Mouse (Mus musculus) layer of hippocampus, adult 2 months (tissue): Measurements from ENCODE around the gene Slc2a13. TPM values are rescaled to one million over a fixed set of nuclear protein-coding genes. Genes with fewer than 3 reads are reported as not detected.
A peak's percentile ranks its signal among the peaks of the same experiment; 100 is the strongest.

Experiments used
- DNase-seq, 2 experiments: peaks; one replicate each; pipeline ENCODE4 v3.0.0; 2022; ENCODE audit warnings: low spot score in 2 of 2
- H3K27ac ChIP-seq: fragments of 200-600 bp; 2 replicates; pipeline ENCODE4 v1.8.1; 2022
- H3K4me3 ChIP-seq: fragments of 200-600 bp; 2 replicates; pipeline ENCODE4 v1.8.1; 2022; ENCODE audit warnings: mild to moderate bottlenecking
- CTCF ChIP-seq: fragments of 200-600 bp; conservative IDR thresholded peaks from 2 replicates; pipeline ENCODE4 v1.8.1; 2022; ENCODE audit warnings: antibody characterized with exemption, mild to moderate bottlenecking, moderate library complexity
- total RNA-seq, 2 experiments: library from RNA; stranded (reverse); gene quantifications; 2 replicates each; pipeline ENCODE4 v1.2.3; 2021

The Slc2a13 gene
- total RNA-seq, 2 experiments from 2014 or later = 66.8 to 71.7 TPM

GRCm38 (mm10) chr15:91334416-91334900 is 238.6 kb downstream of the Slc2a13 start:
- no peak for DNase-seq
- Histone ChIP-seq H3K27ac (no peak overlapping the region), H3K4me3 (no peak overlapping the region)
- TF ChIP-seq CTCF = no peak

- H3K27ac ChIP-seq = no peak overlapping the region
- no peak overlapping the region for H3K4me3 ChIP-seq
- no peak for DNase-seq
- TF ChIP-seq CTCF = no peak
These were observed 245.3 kb downstream of the Slc2a13 start for GRCm38 (mm10) chr15:91327748-91328147.

DNA sequence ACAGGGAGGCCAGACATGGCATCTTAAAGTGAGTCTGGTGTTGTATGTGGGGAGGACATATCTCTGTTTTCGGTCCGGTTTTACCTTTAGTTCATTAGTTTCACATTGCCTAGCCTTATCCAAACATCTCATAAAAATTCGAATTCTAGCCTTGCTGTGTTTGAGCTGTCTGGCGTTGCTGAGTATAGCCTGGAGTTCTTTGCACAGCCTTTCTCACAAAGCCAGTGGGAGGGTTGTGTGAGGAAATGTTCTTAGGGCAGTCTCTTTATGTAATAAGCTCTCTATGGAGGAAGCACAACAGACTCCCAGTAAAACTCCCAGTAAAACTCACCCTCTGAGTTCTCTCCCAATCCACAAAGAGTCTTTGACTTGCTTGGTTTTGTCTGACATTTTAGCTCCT is 246.0 kb downstream of the Slc2a13 start:
- Histone ChIP-seq H3K27ac (no peak overlapping the region), H3K4me3 (no peak overlapping the region)
- DNase-seq = no peak
- no peak for TF ChIP-seq CTCF

DNA sequence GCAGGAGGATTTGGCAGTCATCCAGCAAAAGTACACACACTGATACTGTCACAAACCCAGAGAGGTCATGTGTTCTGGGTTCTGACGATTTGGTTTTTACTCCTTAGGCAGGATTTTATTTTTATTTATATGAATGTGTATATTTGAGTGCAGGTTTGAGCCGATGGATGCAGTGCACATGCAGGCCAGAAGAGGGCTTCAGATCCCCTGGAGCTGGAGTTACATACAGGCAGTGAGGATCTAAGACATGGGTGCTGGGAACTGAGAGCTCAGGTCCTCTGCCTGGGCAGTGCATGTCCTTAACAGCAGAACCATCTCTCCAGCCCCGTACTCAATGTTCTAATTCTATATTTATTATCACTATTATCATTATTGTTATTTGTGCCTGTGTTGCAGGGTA is 253.7 kb downstream of the Slc2a13 start:
- no peak overlapping the region for H3K4me3 ChIP-seq
- H3K27ac ChIP-seq = no peak overlapping the region
- TF ChIP-seq CTCF = peak; percentile 74
- DNase-seq = no peak

- H3K4me3 ChIP-seq = no peak overlapping the region
- H3K27ac ChIP-seq = peak overlapping the region; percentile 67
- peak; percentile 39 to 59 for DNase-seq
- TF ChIP-seq CTCF = no peak
These were observed 256.1 kb downstream of the Slc2a13 start for GRCm38 (mm10) chr15:91316964-91317363.

DNA sequence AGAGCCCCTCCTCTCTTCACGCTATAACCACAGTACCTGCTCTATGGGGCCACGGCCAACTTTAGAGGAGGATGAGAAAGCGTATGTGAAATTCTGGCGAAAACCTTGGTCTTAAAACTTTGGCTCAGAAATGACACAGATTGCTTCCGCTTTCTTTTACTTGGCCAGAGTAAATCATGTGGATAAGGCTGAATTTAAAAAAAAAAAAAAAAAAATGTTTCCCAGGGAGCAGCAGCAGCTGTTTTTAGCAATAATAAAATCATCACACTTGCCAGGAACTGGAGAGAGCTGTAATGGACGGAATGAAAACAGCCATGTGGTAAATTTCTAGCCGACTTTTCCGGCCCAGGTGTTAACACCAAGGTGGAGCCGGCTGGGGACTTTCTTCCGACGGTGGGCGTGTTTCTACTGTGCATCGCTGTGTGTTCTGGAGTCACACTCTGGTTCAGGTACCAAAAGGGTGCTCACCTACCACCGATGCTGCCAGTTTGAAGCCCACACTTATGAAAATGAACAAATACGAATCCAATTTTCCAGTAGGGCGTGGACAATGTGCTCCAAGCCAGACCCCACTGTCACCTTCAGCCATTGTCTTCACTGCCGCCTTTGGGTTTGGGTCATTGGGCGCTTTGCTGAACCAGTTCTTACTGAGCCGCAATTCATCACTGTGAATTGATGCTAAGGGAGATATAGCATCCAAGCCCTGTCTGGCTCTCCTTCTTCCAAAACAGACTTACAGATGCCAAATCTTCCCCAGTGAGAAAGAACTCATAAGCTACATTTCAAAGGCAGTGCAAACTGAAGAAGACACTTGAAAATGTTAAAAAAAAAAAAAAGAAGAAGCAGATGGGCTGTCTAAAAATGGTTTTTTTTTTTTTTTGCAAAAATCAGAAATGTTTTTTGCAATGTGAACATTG is 258.4 kb downstream of the Slc2a13 start:
- peak; percentile 20 to 26 for DNase-seq
- Histone ChIP-seq H3K4me3 (peak overlapping the region; percentile 23; the same call in 1 of the 2 replicates), H3K27ac (peak overlapping the region; percentile 79)
- TF ChIP-seq CTCF = no peak

DNA sequence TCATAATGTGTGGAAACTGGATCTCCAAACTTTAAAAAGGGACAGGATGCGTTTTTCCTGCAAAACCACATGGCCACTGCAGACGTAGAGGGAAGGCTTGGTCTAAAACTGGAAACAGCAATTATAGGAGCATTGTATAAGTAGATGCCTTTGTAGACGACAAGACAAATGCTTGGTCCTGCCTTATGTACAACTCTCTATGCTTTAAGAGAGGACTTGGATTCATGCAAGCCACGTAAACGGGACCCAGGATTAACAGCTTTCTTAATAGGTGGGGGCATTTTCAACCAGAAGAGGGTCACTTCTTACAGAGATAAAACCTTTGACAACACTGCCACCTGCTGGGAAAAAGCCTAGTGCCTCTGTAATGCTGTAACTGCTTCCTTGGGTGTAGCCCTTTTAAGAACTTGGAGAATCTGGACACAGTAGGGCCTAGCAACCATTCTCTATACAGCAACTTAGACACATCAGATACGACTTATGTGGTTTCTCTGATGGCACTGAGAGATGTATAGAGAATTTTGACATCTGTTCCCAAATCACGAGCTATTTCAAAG is 268.7 kb downstream of the Slc2a13 start:
- no peak overlapping the region for H3K27ac ChIP-seq
- H3K4me3 ChIP-seq = no peak overlapping the region
- peak; percentile 78 for TF ChIP-seq CTCF
- DNase-seq = peak; percentile 26 to 58

- no peak overlapping the region for H3K27ac ChIP-seq
- peak; percentile 84 to 93 for DNase-seq
- peak; percentile 99 for TF ChIP-seq CTCF
- no peak overlapping the region for H3K4me3 ChIP-seq
These were observed 271.7 kb downstream of the Slc2a13 start for GRCm38 (mm10) chr15:91301366-91301765.

DNA sequence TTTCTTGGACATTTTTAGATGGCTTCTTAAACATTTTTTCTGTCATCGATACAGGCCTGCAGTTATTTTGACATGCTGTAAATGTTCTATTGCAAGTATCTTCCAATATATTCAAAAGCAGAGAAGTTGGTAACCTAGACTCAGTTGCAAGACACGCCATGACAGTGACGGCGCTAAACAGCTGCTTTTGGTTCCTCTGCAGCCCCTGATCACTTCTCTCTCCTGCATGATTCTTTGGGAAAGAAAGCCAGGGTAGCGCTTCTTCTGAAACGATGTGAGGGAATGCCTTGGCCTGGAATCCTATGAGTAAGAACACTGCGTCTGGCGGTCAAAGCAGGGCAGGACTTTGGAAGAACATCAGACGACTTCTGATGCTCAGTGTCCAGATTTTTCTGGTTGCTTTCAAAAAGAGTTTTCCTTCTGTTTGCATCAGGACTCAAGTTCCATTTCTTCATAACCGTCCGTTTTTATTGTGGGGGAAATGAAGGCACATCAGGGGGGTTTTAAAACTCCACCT is 273.7 kb downstream of the Slc2a13 start:
- TF ChIP-seq CTCF = no peak
- no peak for DNase-seq
- H3K4me3 ChIP-seq = no peak overlapping the region
- H3K27ac ChIP-seq = no peak overlapping the region

- DNase-seq = no peak
- TF ChIP-seq CTCF = no peak
- Histone ChIP-seq H3K27ac (no peak overlapping the region), H3K4me3 (no peak overlapping the region)
These were observed 289.6 kb downstream of the Slc2a13 start for GRCm38 (mm10) chr15:91283418-91283817.

DNA sequence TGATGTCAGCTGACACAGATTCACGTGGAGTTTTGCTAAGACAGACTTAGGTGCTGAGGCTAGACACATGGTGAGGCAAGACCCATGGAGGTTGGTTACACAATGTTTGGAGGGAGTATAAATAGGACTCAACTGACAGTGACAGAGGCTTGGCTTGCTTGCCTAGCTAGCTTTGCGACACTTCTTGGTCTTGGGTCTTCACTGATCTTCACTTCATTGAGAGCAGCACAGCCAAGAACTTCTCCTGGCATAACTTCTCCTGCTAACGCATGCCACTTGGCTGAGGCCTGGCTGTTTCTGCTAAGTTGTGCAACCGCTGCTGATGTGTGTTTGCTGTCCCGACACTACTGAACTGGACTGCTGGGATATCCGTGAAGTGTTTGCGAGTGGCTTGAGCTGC is 290.2 kb downstream of the Slc2a13 start:
- Histone ChIP-seq H3K27ac (no peak overlapping the region), H3K4me3 (no peak overlapping the region)
- TF ChIP-seq CTCF = no peak
- DNase-seq = no peak

DNA sequence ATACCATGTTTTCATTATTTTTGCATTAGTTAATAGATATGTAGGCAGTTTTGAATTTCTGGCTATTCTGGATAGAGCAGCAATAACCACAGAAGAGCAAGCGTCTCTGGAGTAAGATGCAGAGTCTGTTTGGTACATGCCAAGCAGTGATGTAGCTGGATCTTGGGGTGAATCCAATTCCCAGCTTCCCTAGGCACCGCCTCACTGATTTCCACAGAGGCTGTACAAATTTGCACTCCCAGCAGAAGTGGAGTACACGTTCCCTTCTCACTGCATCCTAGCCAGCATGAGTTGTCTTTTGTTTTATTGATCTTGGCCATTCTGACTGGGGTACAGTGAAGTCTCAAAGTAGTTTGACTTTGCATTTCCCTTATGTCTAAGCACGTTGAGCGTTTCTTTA is 291.5 kb downstream of the Slc2a13 start:
- DNase-seq = no peak
- H3K27ac ChIP-seq = no peak overlapping the region
- TF ChIP-seq CTCF = no peak
- H3K4me3 ChIP-seq = no peak overlapping the region

GRCm38 (mm10) chr15:91279571-91279970 is 293.5 kb downstream of the Slc2a13 start:
- Histone ChIP-seq H3K4me3 (no peak overlapping the region), H3K27ac (no peak overlapping the region)
- no peak for DNase-seq
- TF ChIP-seq CTCF = no peak

DNA sequence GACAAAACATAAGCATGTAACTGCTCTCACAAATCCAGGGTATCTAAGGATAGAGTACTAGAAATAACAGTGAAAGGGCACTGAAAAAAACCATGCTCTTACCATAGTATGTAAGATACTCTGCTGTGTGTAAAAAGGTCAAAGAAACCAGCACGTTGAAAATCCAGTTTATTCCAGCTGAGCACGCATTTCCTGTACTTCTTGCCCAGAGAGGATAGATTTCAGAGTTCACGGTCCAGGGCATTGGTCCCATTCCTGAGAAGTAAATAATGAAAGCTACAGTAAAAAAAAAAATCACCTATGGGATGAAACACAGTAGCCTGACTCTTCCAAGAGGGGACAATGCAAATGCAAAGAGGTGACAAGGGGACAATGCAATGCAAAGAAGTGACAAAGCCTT is 297.1 kb downstream of the Slc2a13 start:
- H3K4me3 ChIP-seq = no peak overlapping the region
- TF ChIP-seq CTCF = no peak
- no peak for DNase-seq
- no peak overlapping the region for H3K27ac ChIP-seq
